Mouse (Mus musculus) testis, adult 2 months (tissue): ENCODE measurements around the gene Rpl11. TPM values are rescaled to one million over a fixed set of nuclear protein-coding genes. Genes with fewer than 3 reads are reported as not detected.
"Not testable (repeated sequence)": the region's sequence is repeated elsewhere in the genome, so short reads cannot be mapped to it uniquely, and the experiment has no call there.

ENCODE experiments used
- H3K27ac ChIP-seq: fragments of 200-500 bp; 2 replicates; pipeline ENCODE4 v1.5.1; 2012; ENCODE audit warnings: low read depth, low read length; ENCODE audit not compliant: control insufficient read depth, insufficient read depth
- H3K27me3 ChIP-seq: fragments of 200-500 bp; 2 replicates; pipeline ENCODE4 v1.6.1; 2012; ENCODE audit warnings: mild to moderate bottlenecking, low read length, moderate library complexity; ENCODE audit not compliant: control insufficient read depth, insufficient read depth
- H3K36me3 ChIP-seq: fragments of 200-500 bp; 2 replicates; pipeline ENCODE4 v1.6.1; 2012; ENCODE audit warnings: mild to moderate bottlenecking, low read length; ENCODE audit not compliant: control insufficient read depth, insufficient read depth
- H3K4me1 ChIP-seq: fragments of 200-500 bp; 2 replicates; pipeline ENCODE4 v1.6.1; 2012; ENCODE audit warnings: low read length; ENCODE audit not compliant: control insufficient read depth, insufficient read depth
- H3K4me3 ChIP-seq: fragments of 200-500 bp; 2 replicates; pipeline ENCODE4 v1.5.1; 2012; ENCODE audit warnings: low read depth, mild to moderate bottlenecking, low read length, moderate library complexity, mixed read lengths; ENCODE audit not compliant: control insufficient read depth
- CTCF ChIP-seq: fragments of 200-500 bp; IDR thresholded peaks from 2 replicates; pipeline ENCODE4 v1.5.1; 2012; ENCODE audit warnings: low read depth, mild to moderate bottlenecking, inconsistent platforms, low read length, moderate library complexity; ENCODE audit not compliant: control insufficient read depth, insufficient read depth, insufficient replicate concordance
- POLR2A ChIP-seq: fragments of 200-500 bp; IDR thresholded peaks from 2 replicates; pipeline ENCODE4 v1.6.1; 2012; ENCODE audit warnings: low read depth, mild to moderate bottlenecking, inconsistent platforms, low read length, moderate library complexity; ENCODE audit not compliant: control insufficient read depth
- polyA plus RNA-seq: library from polyadenylated mRNA; depleted of rRNA; stranded (reverse); fragments of >200 nt; gene quantifications from 2 replicates; pipeline ENCODE4 v1.2.3, GENCODE M21; 2012; rRNA removed

Gene Rpl11
- polyA plus RNA-seq: 212 and 241 TPM in 2 replicates

GRCm38 (mm10) chr4:136053247-136053596 is at the start of gene Rpl11:
TSS of gene Rpl11 (minus strand) at chr4:136053428.
- H3K36me3 ChIP-seq: 0 out of 2 replicates have a peak, but pooled peaks cover 1% of the 10 kb centered on the region
- peak within 1 kb of the TSS; percentile 96 for H3K4me3 ChIP-seq
- peaks cover 7% of the 10 kb centered on the region for H3K4me1 ChIP-seq
- H3K27me3 ChIP-seq: no peaks in the 10 kb centered on the region
- TF ChIP-seq POLR2A (peak; percentile 77), CTCF (peak; percentile 87; the same call in 1 of the 2 replicates)
- peak within 1 kb of the TSS; percentile 92 for H3K27ac ChIP-seq

- H3K27me3 ChIP-seq, H3K4me3 ChIP-seq, H3K27ac ChIP-seq, H3K4me1 ChIP-seq, H3K36me3 ChIP-seq: not testable (repeated sequence)
These were observed 48.5 kb upstream of the Rpl11 start for GRCm38 (mm10) chr4:136101753-136102152.

DNA sequence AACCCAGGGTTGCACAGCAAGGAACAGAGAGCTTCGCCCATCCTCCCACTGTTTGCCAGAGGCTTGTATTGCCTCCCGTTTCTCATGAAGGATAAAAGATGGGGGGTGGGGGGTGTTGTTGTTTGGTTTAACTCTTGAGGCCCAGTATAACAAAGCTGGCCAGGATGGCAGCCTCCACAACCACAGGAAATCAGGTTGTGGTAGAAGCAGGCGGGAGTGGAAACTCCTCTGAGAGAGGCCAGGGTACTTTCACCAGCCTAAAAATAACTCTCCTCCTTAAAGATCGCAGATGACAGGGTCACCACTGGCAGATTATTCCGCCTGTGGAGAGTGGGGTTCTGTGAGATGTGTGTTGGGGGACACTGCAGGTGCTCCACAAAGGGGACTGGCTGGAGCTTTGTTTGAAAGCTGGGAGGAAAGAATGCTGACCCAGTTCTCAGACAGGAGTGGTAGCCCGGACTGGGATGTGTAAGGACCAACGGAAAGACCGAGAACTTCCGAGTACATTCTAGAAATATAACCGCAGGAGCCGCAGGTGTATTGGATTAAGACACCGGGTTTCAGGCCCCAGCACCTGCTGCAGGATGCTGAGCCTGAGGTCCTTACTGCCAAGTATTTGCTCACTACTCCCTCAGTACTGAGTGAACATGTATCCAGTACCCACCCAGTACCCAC is 47.3 kb upstream of the Rpl11 start:
- no peak overlapping the region for H3K4me3 ChIP-seq
- H3K27me3 ChIP-seq: no peaks in the 10 kb centered on the region
- H3K36me3 ChIP-seq: no peaks in the 10 kb centered on the region
- H3K4me1 ChIP-seq: peaks cover 11% of the 10 kb centered on the region
- TF ChIP-seq CTCF: no peak
- TF ChIP-seq POLR2A: no peak
- no peak overlapping the region for H3K27ac ChIP-seq

DNA sequence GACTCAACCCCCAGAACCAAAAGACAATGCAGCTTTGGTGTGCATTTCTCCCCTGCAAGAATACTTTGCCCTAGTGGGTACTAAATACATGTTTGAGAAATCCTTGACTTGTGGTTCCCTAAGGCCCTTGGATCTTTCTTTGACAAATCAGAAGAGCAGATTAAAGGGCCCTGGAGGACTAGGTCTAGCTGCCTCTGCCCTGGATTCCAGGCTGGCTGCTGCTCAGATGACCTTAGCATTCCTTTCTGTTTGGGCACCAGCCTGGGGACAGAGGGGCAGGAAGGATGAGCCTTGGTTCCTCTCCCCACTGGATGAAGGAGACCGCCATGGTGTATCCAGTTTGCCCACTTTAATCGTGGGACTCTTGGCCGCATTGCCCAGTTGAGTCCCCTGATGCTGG is 45.2 kb upstream of the Rpl11 start:
- peaks cover 7% of the 10 kb centered on the region for H3K4me1 ChIP-seq
- H3K27ac ChIP-seq: no peak overlapping the region
- TF ChIP-seq POLR2A (no peak), CTCF (no peak)
- H3K4me3 ChIP-seq: no peak overlapping the region
- H3K27me3 ChIP-seq: no peaks in the 10 kb centered on the region
- H3K36me3 ChIP-seq: no peaks in the 10 kb centered on the region

DNA sequence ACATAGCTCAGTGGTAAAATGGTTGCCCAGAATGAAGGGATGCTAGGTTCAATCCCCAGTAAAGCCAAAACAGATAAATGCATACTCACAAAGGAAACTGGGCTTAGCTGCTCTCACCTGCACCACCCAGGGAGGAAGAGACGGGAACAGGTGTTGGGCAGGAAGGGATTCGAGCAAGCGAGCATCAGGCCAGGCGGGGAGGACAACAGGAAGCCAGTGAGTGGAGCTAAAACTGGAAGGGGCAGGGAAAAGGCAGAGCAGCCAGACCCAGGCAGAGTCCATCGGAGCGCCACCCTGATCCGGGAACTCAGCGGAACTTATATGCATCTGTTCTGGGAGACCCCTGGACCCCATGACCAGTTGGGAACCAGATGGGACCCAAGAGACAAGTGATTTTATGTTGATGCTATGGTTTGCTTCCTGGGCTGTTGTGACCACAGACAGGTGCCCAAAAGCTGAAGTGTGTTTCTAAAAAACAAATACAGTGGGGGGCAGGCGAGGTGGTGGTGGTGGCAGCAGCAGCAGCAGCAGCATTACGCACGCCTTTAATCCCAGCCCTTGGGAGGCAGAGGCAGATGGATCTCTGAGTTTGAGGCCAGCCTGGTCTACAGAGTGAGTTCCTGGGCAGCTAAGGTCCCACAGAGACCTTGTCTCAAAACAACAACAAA is 43.4 kb upstream of the Rpl11 start:
- Histone ChIP-seq H3K27me3 (no peaks in the 10 kb centered on the region), H3K4me3 (no peak overlapping the region), H3K27ac (no peak overlapping the region), H3K36me3 (no peaks in the 10 kb centered on the region), H3K4me1 (peaks cover 7% of the 10 kb centered on the region)
- no peak for TF ChIP-seq POLR2A
- TF ChIP-seq CTCF: no peak

DNA sequence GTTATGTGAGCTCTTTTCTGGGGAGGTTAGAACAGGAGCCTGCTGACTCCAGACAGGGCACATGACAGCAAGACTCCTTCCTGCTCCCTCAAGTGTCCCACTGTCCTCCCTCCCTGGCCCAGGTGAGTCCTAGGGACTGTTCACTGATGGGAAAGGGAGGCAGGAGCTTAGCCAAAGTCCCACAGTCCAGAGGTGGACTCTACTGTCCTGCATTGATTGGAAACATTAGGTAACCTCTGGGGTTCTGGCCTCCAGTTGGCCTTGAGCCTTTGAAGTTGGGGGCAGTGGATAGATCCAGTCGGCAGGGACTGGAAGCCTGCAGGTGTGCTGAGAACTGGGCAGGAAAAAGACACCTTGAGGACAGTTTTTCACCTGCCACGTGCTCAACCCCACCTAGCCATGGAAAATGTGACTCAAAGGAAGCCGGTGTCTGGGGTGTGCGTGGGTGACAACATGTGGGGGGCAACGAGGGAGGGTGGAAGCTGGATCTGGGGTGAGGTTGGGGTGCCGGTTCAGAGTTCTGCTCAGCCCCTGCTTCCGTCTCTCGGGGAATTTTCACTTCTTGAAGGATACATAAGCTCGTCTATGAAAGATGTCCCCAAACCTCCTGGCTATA is 42.4 kb upstream of the Rpl11 start:
- no peaks in the 10 kb centered on the region for H3K36me3 ChIP-seq
- no peak overlapping the region for H3K27ac ChIP-seq
- peaks cover 7% of the 10 kb centered on the region for H3K4me1 ChIP-seq
- peak overlapping the region; percentile 73 for H3K4me3 ChIP-seq
- no peak for TF ChIP-seq POLR2A
- no peak for TF ChIP-seq CTCF
- H3K27me3 ChIP-seq: no peaks in the 10 kb centered on the region

DNA sequence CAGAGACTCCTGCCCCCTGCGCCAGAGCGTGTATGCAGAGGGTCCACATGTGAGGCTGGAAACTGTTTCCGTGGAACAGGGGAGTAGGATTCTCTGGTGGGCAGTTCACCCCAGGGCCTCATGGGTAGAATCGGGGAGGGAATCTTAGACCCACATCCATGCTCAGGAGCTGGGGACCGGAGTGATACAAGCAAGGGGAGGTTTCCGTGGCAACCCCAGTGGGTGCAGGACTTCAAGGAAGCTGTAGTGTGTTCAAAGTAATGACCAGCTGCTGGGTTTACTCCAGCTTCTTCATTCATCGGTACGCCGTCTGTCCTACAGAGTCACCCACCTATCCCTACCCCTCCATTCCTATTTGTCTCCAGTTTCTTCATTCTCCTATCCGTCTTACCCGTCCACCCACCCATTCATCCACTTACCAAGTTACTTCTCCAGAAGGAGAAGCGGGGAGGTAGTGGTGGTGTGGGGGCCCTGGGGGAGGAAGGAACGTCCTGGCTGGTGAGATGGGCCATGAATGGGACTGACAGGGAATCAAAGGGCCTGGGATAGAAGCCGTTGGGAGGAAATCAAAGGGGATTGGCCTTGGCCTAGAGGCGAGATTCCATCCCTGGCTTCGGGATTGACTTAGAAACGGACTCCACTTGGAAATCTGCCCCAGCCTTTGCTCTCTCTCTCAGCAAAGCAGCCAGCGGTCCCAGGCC is 41.4 kb upstream of the Rpl11 start:
- no peaks in the 10 kb centered on the region for H3K36me3 ChIP-seq
- peak overlapping the region; percentile 55; the same call in 1 of the 2 replicates for H3K27ac ChIP-seq
- TF ChIP-seq POLR2A (peak; percentile 61), CTCF (no peak)
- H3K4me1 ChIP-seq: peaks cover 7% of the 10 kb centered on the region
- peak overlapping the region; percentile 73 for H3K4me3 ChIP-seq
- H3K27me3 ChIP-seq: no peaks in the 10 kb centered on the region
